Mouse (Mus musculus) small intestine, adult 2 months (tissue): ENCODE results near the gene Ctnnd2.

Source experiments
- CTCF ChIP-seq: fragments of 200-500 bp; IDR thresholded peaks from 2 replicates; pipeline ENCODE4 v1.5.1; 2012; ENCODE audit warnings: low read depth, mild to moderate bottlenecking, control low read depth, inconsistent platforms, low read length, moderate library complexity, mixed read lengths; ENCODE audit not compliant: insufficient replicate concordance, insufficient read length; ENCODE audit errors: extremely low read depth
- POLR2A ChIP-seq: fragments of 200-500 bp; IDR thresholded peaks from 2 replicates; pipeline ENCODE4 v1.6.1; 2012; ENCODE audit warnings: low read depth, mild to moderate bottlenecking, control low read depth, inconsistent platforms, low read length, moderate library complexity

- TF ChIP-seq CTCF (no peak), POLR2A (no peak)
These were observed 294.7 kb downstream of the Ctnnd2 start for GRCm38 (mm10) chr15:30466950-30467543.
